Mouse (Mus musculus) forebrain, embryonic 14.5 days (tissue): ENCODE measurements at regions not wholly inside any gene's neighbourhood (a gene's known extent, or its start where the extent isn't known, plus 50 kb on each side); places are given as distances from the start of the nearest gene placed in this dataset.
"Not testable (repeated sequence)": the region's sequence is repeated elsewhere in the genome, so short reads cannot be mapped to it uniquely, and the experiment has no call there.

Experiments used
- ATAC-seq: fragments of 200-750 bp; cut with Nextera tagmentation; 2 replicates; pipeline ENCODE4 v1.8.0; 2017; ENCODE audit warnings: mild to moderate bottlenecking, moderate library complexity
- DNase-seq: peaks from one replicate; pipeline ENCODE4 v3.0.0-alpha.2; 2015; ENCODE audit warnings: low spot score
- H3K27ac ChIP-seq: fragments of 300-500 bp; sonication (generic); 2 replicates; pipeline ENCODE4 v1.5.1; 2014; ENCODE audit warnings: low read depth, mild to moderate bottlenecking, control low read depth, low read length, moderate library complexity
- H3K27me3 ChIP-seq: fragments of 300-500 bp; sonication (generic); replicated peaks from 2 replicates; pipeline ENCODE4 v1.6.1; 2014; ENCODE audit warnings: low read length, control low read depth, mixed read lengths; ENCODE audit not compliant: control insufficient read depth, insufficient read depth
- H3K36me3 ChIP-seq: fragments of 300-500 bp; sonication (generic); 2 replicates; pipeline ENCODE4 v1.6.1; 2014; ENCODE audit warnings: low read length, control low read depth; ENCODE audit not compliant: control insufficient read depth, insufficient read depth
- H3K4me1 ChIP-seq: fragments of 300-500 bp; sonication (generic); 2 replicates; pipeline ENCODE4 v1.6.1; 2014; ENCODE audit warnings: antibody characterized with exemption, low read length, control low read depth; ENCODE audit not compliant: control insufficient read depth, insufficient read depth
- H3K4me2 ChIP-seq: fragments of 300-500 bp; sonication (generic); 2 replicates; pipeline ENCODE4 v1.6.1; 2014; ENCODE audit warnings: mild to moderate bottlenecking, control low read depth, low read length
- H3K4me3 ChIP-seq: fragments of 300-500 bp; sonication (generic); 2 replicates; pipeline ENCODE4 v1.5.1; 2014; ENCODE audit warnings: low read depth, low read length, control low read depth
- H3K9ac ChIP-seq: fragments of 300-500 bp; sonication (generic); 2 replicates; pipeline ENCODE4 v1.6.1; 2014; ENCODE audit warnings: mild to moderate bottlenecking, low read length, control low read depth, moderate library complexity
- H3K9me3 ChIP-seq: fragments of 300-500 bp; sonication (generic); replicated peaks from 2 replicates; pipeline ENCODE4 v1.6.1; 2016; ENCODE audit warnings: low read length, control low read depth, mixed read lengths; ENCODE audit not compliant: control insufficient read depth
- WGBS: fragments of 180-500 bp; shearing (Covaris S2); extraction: QIAGEN DNeasy Blood & Tissue Kit; methylation state at CpG from one replicate; pipeline ENCODE4 v1.1.7; 2014; 5-methylcytosine and 5-hydroxymethylcytosine counted together

DNA sequence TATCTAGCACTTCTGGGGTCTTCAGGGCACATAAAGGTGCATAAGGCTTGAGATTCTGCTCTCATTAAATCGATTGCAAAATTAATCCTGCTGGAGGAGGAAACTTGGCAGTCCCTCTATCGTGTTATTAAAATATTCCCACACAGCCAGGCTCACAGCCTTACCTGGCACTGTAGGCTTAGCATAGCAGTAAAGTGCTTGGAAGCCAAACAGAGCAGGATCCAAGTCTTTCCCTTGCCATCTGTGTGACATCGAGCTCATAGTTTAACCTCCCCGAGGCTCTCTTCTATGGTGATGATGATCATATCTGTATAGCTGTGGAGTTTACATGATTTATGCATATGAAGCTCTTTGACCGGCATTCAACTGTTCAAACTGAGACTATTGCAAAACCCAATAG lies 197.6 kb downstream of the Snx19 start:
- no peaks in the 10 kb centered on the region for H3K9me3 ChIP-seq
- H3K4me2 ChIP-seq = no peak overlapping the region
- no peaks in the 10 kb centered on the region for H3K36me3 ChIP-seq
- no peak overlapping the region for H3K27ac ChIP-seq
- DNase-seq (peak; percentile 41), ATAC-seq (no peak)
- WGBS = 86% methylated on average over 5 of the region's 5 CpGs
- no peaks in the 10 kb centered on the region for H3K4me1 ChIP-seq
- H3K4me3 ChIP-seq = no peak overlapping the region
- H3K27me3 ChIP-seq = no peaks in the 10 kb centered on the region
- no peak overlapping the region for H3K9ac ChIP-seq

DNA sequence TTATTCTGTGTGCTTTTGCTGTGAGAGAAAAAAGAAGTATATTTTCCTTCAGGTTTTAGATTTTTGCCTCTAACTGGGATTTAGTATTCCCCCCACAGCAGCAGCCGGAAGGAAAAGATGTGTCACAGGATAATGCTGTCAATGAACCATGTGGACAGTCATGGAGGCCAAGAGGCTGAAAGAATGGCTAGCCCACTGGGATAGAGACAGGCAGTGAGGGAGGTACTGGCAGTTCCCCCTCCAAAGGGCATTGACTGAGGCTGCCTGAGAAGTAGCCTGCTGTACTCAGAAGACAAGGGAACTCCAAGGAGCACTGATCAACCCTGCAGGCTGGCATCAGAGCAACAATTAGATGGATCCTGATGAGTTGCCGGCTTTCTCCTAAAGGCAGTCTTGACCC lies 192.4 kb downstream of the Snx19 start:
- ATAC-seq = no peak
- no peaks in the 10 kb centered on the region for H3K36me3 ChIP-seq
- no peak overlapping the region for H3K27ac ChIP-seq

DNA sequence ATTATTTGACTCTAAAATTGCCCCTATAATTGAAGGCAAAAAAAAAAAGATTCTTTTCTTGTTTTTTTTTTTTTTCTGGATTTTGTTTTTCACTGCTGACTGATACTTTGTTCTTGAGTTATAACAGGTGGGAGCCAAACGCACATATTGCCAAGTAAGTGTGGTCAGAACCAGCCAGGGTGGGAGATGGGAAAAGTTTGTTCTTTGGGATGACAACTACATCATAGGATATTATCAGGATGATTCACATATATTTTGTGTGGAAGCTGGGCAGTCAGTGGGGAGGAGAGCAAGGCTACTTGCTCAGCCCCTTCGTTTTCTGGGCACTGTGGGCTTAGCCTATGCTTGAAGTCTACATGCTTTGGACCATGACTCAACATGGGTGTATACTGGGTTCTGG lies 191.3 kb downstream of the Snx19 start:
- DNase-seq = no peak
- Histone ChIP-seq H3K4me3 (no peak overlapping the region), H3K36me3 (no peaks in the 10 kb centered on the region), H3K27me3 (no peaks in the 10 kb centered on the region), H3K9ac (no peak overlapping the region), H3K4me2 (no peak overlapping the region), H3K27ac (no peak overlapping the region), H3K4me1 (no peaks in the 10 kb centered on the region), H3K9me3 (no peaks in the 10 kb centered on the region)
- WGBS = 76% methylated on average over 2 of the region's 2 CpGs
- ATAC-seq = no peak

More for the DNA sequence above, 192.4 kb downstream of the Snx19 start:
- Histone ChIP-seq H3K9me3 (no peaks in the 10 kb centered on the region), H3K9ac (no peak overlapping the region), H3K4me3 (no peak overlapping the region), H3K4me2 (no peak overlapping the region), H3K4me1 (no peaks in the 10 kb centered on the region), H3K27me3 (no peaks in the 10 kb centered on the region)
- DNase-seq = no peak
- WGBS = 91% methylated on average over 2 of the region's 2 CpGs

DNA sequence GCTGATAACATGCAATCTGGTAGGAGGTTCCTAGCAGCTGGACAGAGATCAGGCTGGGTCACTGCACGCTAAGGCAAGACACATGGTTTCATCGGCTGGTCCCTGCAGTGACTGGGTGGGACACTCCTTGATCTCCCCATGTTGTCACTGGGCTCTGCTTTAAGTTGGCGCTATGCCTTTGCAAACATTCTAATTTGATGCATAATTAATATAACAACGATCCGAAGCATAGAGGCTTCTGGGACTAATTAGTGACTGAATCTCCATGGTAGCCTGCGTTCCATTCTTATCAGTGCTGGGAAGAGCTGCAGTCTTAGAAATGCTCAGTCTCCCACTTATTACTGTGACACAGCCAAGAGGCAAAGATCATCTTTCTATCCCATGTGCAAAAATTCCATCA lies 186.8 kb downstream of the Snx19 start:
- Histone ChIP-seq H3K36me3 (no peaks in the 10 kb centered on the region), H3K27ac (peak overlapping the region; percentile 44; the same call in 1 of the 2 replicates), H3K9me3 (no peaks in the 10 kb centered on the region), H3K4me1 (no peaks in the 10 kb centered on the region), H3K4me2 (no peak overlapping the region), H3K27me3 (no peaks in the 10 kb centered on the region), H3K9ac (no peak overlapping the region), H3K4me3 (no peak overlapping the region)
- DNase-seq = peak; percentile 67
- ATAC-seq = peak; percentile 66
- WGBS = 35% methylated on average over 6 of the region's 6 CpGs

DNA sequence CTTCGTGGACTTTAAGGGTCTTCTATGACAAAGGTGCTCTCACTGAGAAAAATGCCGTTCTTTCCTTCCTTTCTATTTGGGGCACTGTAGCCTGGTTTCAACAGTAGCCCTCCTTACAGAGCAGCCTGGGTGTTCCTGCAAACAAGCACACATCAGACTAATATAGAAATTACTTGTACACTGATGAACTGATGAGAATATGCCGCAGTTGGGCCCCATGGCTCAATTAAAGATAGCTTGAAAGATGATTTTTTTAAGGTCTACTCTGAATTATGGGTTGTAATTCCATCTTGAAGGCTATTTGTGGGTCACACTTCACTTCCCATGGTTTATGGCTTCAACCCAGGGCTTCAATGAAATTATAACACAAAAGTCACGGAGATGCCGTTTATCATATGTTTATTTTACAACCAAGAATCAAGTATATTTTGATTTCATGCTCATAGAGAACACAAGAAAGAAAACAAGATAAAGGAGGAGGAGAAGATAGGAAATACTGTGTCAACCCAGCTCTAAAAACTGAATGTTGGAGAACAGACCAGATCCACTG lies 186.2 kb downstream of the Snx19 start:
- H3K9ac ChIP-seq = no peak overlapping the region
- H3K4me3 ChIP-seq = no peak overlapping the region
- H3K9me3 ChIP-seq = no peaks in the 10 kb centered on the region
- ATAC-seq (no peak), DNase-seq (no peak)
- H3K27me3 ChIP-seq = no peaks in the 10 kb centered on the region
- no peak overlapping the region for H3K4me2 ChIP-seq
- no peaks in the 10 kb centered on the region for H3K36me3 ChIP-seq
- H3K4me1 ChIP-seq = no peaks in the 10 kb centered on the region
- 92% methylated on average over 5 of the region's 5 CpGs for WGBS
- no peak overlapping the region for H3K27ac ChIP-seq

DNA sequence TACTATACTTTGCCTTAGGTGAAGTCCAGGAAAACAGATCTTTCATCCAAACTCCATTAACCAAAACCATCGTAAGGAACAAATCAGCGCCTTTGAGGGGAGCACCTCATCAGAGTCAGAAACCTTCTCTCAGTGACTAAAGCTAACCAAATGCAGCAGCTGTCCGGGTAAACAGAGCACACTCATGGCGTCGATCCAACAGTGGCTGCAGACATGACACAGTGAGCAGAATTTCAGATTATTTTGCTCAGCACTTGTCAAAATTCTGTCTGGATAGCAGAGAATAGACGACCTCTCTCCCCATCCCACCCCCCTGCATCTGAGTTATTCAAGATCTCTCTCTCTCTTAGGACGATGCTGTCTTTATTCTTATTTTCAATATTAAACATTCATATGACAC lies 183.4 kb downstream of the Snx19 start:
- DNase-seq (peak; percentile 35), ATAC-seq (no peak)
- 72% methylated on average over 7 of the region's 7 CpGs for WGBS

DNA sequence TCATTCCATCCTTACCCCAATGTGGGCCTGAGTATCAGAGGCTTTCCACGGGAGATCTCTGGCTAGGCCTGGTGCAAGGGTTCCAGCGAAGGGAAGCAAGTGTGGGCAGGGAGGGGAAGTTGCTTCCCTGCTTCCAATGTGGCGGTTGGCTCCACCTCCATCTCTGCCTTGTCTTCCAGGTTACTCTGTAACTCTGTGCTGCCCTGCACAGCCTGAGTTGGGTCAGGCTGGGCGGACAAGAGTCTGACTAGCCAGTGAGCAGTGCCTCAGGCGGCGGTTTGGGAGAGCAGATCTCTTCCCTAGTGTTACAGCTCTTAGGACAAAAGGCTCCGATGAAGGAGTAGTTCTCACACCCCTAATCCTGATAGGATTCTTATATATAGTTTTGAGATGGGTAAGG lies 172.8 kb downstream of the Snx19 start:
- no peaks in the 10 kb centered on the region for H3K9me3 ChIP-seq
- no peaks in the 10 kb centered on the region for H3K4me1 ChIP-seq
- no peaks in the 10 kb centered on the region for H3K36me3 ChIP-seq
- WGBS = 61% methylated on average over 7 of the region's 7 CpGs
- H3K27ac ChIP-seq = no peak overlapping the region
- H3K9ac ChIP-seq = no peak overlapping the region
- no peak for ATAC-seq
- no peak overlapping the region for H3K4me3 ChIP-seq
- no peaks in the 10 kb centered on the region for H3K27me3 ChIP-seq
- no peak overlapping the region for H3K4me2 ChIP-seq
- no peak for DNase-seq

More for the DNA sequence above, 183.4 kb downstream of the Snx19 start:
- no peak overlapping the region for H3K9ac ChIP-seq
- H3K27me3 ChIP-seq = no peaks in the 10 kb centered on the region
- no peak overlapping the region for H3K4me3 ChIP-seq
- H3K9me3 ChIP-seq = no peaks in the 10 kb centered on the region
- no peaks in the 10 kb centered on the region for H3K36me3 ChIP-seq
- H3K4me1 ChIP-seq = no peaks in the 10 kb centered on the region
- no peak overlapping the region for H3K4me2 ChIP-seq
- no peak overlapping the region for H3K27ac ChIP-seq

DNA sequence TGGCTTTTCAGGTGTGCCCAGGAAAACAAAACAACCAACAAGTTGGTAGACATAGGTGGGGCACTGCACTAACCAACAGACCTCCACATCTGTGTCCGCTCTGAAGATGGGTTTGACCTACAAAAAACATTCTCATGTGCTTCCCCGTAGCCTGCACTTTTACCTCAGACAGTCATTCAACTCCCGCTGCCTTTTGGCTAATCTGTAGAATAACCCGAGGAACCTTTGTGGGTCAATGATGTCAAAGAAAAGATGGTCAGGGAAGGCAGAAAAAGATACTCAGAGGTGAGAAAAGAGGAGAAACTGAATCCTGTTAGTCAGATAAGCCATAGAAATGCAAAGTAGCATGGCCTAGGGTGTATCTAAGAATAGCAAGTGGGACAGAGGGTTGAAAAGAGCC lies 170.8 kb downstream of the Snx19 start:
- Histone ChIP-seq H3K4me2 (no peak overlapping the region), H3K36me3 (no peaks in the 10 kb centered on the region), H3K9me3 (no peaks in the 10 kb centered on the region), H3K27ac (no peak overlapping the region), H3K27me3 (no peaks in the 10 kb centered on the region), H3K4me3 (no peak overlapping the region), H3K4me1 (no peaks in the 10 kb centered on the region), H3K9ac (no peak overlapping the region)
- 37% methylated on average over 4 of the region's 4 CpGs for WGBS
- no peak for DNase-seq
- no peak for ATAC-seq

DNA sequence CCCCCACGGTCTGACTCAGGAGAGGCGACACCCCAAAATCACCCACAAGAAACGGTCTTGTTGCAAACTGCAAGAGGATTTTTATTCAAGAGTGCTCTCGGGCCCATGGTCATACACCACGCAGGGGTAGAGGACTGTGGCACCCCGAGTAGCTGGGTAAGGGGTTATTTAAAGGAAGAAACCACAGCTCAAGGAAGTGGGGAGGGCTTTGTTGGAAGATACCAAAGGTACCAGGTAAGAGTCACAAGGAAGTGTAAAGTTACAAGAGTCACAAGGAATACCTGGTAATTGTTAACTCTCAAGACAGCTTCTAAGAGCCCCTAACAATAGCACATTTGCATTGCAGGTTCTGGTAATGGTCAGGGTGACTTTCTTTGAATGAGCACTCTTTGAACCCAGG lies 170.2 kb downstream of the Snx19 start:
- not testable (repeated sequence) for H3K4me1 ChIP-seq, H3K9me3 ChIP-seq, H3K27ac ChIP-seq, H3K4me2 ChIP-seq, H3K27me3 ChIP-seq, H3K36me3 ChIP-seq, H3K4me3 ChIP-seq, DNase-seq, H3K9ac ChIP-seq, ATAC-seq
- 77% methylated on average over 6 of the region's 6 CpGs for WGBS
